Mouse (Mus musculus): ENCODE measurements around the gene Tax1bp1. TPM values are rescaled to one million over a fixed set of nuclear protein-coding genes. Genes with fewer than 3 reads are reported as not detected.
A peak's percentile ranks its signal among the peaks of the same experiment; 100 is the strongest.

Tax1bp1 gene
- total and polyA plus RNA-seq, 3 experiments, result 13.5 to 165 (median 153) TPM

DNA sequence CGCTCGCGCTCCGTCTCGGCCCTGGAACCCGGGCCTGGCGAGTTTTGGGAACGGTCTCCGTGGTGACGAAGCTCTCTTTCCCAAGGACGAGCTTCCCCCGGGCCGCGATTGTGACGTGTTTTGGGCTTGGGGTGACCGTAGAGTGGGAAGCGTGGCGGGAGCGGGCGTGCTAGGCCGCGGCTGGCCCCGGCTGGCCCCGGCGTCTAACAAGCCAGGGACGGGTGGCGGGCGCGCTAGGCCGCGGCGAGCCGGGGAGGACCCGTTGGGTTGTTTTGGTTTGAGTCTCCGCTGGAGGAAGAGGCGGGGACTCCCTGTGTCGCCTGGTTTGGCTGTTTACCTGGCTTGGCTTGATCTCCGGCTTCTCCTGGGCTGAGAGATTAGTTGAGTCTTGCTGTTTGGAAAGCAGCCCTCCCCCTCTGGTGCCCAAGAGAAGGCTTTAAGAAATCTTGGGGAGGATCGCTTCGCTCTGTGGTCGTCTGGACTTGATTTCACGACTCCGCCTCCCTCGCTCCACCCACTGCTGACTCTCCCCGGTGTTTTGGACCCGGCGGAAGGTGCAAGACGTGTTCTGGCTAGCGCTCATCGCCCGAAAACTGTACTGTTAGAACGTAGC lies 474 bp downstream of the Tax1bp1 start:
- DNase-seq (ENCODE audit: low spot score), result peak; percentile 68
- H3K27me3 ChIP-seq (ENCODE audit: insufficient read depth, low read length), result 0 out of 2 replicates have a peak, but pooled peaks cover 3% of the 10 kb centered on the region
- TF ChIP-seq POLR2AphosphoS5 (IDR thresholded peaks at IDR 0.05; ENCODE audit: insufficient replicate concordance, low read depth, low read length), result no peak
- no peak for TF ChIP-seq GATA1 (IDR thresholded peaks at IDR 0.05; ENCODE audit: borderline replicate concordance, low read length)
- TF ChIP-seq GATA2 (IDR thresholded peaks at IDR 0.05; ENCODE audit: borderline replicate concordance, low read depth, low read length), result no peak
- no peak for TF ChIP-seq TAL1 (conservative IDR thresholded peaks at IDR 0.05; ENCODE audit: low read depth, low read length)
- TF ChIP-seq CTCF (IDR thresholded peaks at IDR 0.05; ENCODE audit: low read depth, low read length), result no peak
- peak; percentile 73 for ATAC-seq (ENCODE audit: extremely low read depth, insufficient number of reproducible peaks, low FRiP score, poor library complexity, severe bottlenecking)
- no peaks in the 10 kb centered on the region for H3K9me3 ChIP-seq (replicated peaks)
- no peaks in the 10 kb centered on the region for H3K36me3 ChIP-seq (replicated peaks)
- H3K4me3 ChIP-seq (ENCODE audit: low read depth, low read length), result peak overlapping the region; percentile 96
- H3K4me1 ChIP-seq (ENCODE audit: insufficient read depth, low read depth, low read length), result peaks cover 11% of the 10 kb centered on the region

DNA sequence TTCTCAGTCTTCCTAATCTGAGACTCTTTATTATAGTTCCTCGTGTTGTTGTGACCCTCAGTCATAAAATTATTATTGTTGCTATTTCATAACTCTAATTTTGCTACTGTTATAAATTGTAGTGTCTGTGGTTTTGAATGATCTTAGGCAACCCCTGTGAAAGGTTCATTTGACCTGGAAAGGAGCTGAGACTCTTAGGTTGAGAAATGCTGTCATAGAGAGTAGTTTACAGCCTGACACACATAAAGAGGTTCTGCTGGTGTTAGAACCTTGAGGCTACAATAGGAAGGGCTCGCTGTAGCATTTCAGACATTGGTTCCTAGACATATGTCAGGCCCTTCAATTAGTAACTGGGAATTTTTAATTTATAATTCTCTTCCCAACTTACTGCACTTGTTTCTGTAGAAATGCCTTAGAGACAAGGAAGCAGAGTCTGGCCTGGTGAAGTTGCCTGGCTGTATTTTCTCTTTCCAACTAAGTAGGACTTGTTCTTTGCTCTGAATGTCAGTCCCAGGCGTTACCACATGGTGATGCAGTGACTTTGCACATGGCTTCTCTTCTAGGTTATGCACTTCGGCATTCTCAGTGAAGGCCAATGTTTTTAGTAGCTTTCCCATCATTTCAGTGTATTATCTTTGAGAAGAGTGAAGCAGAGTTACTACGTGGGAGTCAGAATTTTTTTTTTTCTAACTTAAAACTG lies 4.1 kb downstream of the Tax1bp1 start:
- ATAC-seq (ENCODE audit: extremely low read depth, insufficient number of reproducible peaks, low FRiP score, poor library complexity, severe bottlenecking) (no peak), DNase-seq (ENCODE audit: low spot score) (no peak)

DNA sequence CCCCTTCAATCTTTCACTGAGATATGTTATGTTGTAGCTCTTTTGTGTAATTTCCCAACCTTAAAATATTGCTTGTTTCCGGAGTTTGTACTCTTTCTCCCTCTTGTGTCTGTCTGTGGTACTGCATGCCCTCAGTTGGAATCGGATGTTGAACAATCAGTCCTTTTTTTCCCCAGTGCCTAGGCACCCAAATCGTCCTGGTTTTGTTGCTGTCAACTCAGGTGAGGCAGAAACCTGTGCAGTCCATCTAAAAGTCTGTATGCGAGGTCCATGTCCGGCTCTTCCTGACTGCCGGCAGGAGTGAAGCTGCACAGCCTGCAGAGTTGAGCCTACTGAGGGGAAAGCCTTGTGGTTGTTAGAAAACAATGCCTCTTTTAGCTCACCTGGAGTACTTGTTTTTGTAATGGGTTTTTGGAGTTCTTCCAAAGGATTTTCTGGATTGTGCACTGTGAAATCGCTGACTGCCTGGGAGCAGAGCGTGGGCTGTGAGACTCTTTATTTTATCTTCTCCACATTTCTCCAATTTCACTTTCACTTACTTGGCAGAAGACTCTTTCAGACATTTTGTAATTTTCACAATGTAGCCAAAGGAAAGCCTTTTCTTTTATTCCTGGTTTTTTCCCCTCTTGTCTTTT lies 11.4 kb downstream of the Tax1bp1 start:
- Histone ChIP-seq H3K27me3 (ENCODE audit: insufficient read depth, low read length) (no peaks in the 10 kb centered on the region), H3K4me1 (ENCODE audit: insufficient read depth, low read depth, low read length) (peaks cover 5% of the 10 kb centered on the region), H3K4me3 (ENCODE audit: low read depth, low read length) (no peak overlapping the region), H3K36me3 (replicated peaks) (peaks cover 50% of the 10 kb centered on the region), H3K9me3 (replicated peaks) (no peaks in the 10 kb centered on the region)
- DNase-seq (ENCODE audit: low spot score) (no peak), ATAC-seq (ENCODE audit: extremely low read depth, insufficient number of reproducible peaks, low FRiP score, poor library complexity, severe bottlenecking) (no peak)
- no peak for TF ChIP-seq TAL1 (conservative IDR thresholded peaks at IDR 0.05; ENCODE audit: low read depth, low read length)
- TF ChIP-seq GATA1 (IDR thresholded peaks at IDR 0.05; ENCODE audit: borderline replicate concordance, low read length), result no peak
- TF ChIP-seq CTCF (IDR thresholded peaks at IDR 0.05; ENCODE audit: low read depth, low read length), result peak; percentile 89

More for the DNA sequence above, 4.1 kb downstream of the Tax1bp1 start:
- no peaks in the 10 kb centered on the region for H3K9me3 ChIP-seq (replicated peaks)
- H3K4me1 ChIP-seq (ENCODE audit: insufficient read depth, low read depth, low read length), result no peaks in the 10 kb centered on the region; the same call in 1 of the 2 replicates
- no peak for TF ChIP-seq POLR2AphosphoS5 (IDR thresholded peaks at IDR 0.05; ENCODE audit: insufficient replicate concordance, low read depth, low read length)
- H3K36me3 ChIP-seq (replicated peaks), result peaks cover 4% of the 10 kb centered on the region
- no peaks in the 10 kb centered on the region for H3K27me3 ChIP-seq (ENCODE audit: insufficient read depth, low read length)
- H3K4me3 ChIP-seq (ENCODE audit: low read depth, low read length), result no peak overlapping the region

DNA sequence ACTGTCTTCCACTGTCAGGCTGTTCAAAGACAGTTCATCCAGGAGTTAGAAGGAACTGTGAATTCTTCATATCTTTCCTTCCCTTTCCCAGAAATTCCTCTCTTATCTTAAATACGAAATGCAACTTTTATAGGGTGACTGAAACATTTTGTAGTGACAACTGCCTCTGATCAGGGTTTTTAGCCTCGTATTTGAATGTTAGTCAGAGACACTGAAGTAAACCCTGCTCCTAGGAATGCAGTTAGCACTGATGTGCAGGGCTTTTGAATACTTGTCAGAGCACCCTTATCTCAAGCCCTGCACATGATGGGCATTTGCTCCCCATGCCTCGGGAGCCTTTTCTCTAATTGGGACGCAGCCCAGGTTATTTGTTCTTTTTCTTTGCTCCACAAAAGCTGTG lies 16.8 kb downstream of the Tax1bp1 start:
- Histone ChIP-seq H3K9me3 (replicated peaks) (no peaks in the 10 kb centered on the region), H3K4me1 (ENCODE audit: insufficient read depth, low read depth, low read length) (peaks cover 5% of the 10 kb centered on the region), H3K4me3 (ENCODE audit: low read depth, low read length) (no peak overlapping the region), H3K36me3 (replicated peaks) (peaks cover 53% of the 10 kb centered on the region), H3K27me3 (ENCODE audit: insufficient read depth, low read length) (no peaks in the 10 kb centered on the region)
- DNase-seq (ENCODE audit: low spot score) (no peak), ATAC-seq (ENCODE audit: extremely low read depth, insufficient number of reproducible peaks, low FRiP score, poor library complexity, severe bottlenecking) (no peak)
- TF ChIP-seq CTCF (IDR thresholded peaks at IDR 0.05; ENCODE audit: low read depth, low read length), result no peak
- no peak for TF ChIP-seq GATA2 (IDR thresholded peaks at IDR 0.05; ENCODE audit: borderline replicate concordance, low read depth, low read length)
- TF ChIP-seq GATA1 (IDR thresholded peaks at IDR 0.05; ENCODE audit: borderline replicate concordance, low read length), result no peak
- no peak for TF ChIP-seq POLR2AphosphoS5 (IDR thresholded peaks at IDR 0.05; ENCODE audit: insufficient replicate concordance, low read depth, low read length)
- TF ChIP-seq TAL1 (conservative IDR thresholded peaks at IDR 0.05; ENCODE audit: low read depth, low read length), result no peak

DNA sequence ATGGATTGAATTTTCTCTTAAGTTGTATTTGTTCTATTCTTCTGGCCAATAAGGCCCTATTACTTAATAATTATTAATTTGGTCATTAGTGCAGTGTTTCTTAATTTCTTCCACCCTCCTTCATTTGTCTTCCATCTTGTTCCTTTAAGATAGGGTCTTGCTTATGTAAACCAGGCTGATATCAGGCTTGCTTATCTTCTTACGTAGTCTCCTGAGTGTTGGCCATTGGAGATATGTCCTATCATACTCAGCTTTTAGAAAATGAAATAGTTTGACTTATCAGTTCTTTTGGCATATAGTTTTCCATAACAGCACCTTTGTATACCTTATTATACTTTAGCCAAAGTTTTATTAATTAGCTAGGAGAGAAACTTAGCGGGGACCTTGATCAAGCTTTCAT lies 21.1 kb downstream of the Tax1bp1 start:
- no peak for DNase-seq (ENCODE audit: low spot score)
- ATAC-seq (ENCODE audit: extremely low read depth, insufficient number of reproducible peaks, low FRiP score, poor library complexity, severe bottlenecking), result no peak
- TF ChIP-seq POLR2AphosphoS5 (IDR thresholded peaks at IDR 0.05; ENCODE audit: insufficient replicate concordance, low read depth, low read length) (no peak), GATA2 (IDR thresholded peaks at IDR 0.05; ENCODE audit: borderline replicate concordance, low read depth, low read length) (no peak), TAL1 (conservative IDR thresholded peaks at IDR 0.05; ENCODE audit: low read depth, low read length) (no peak), CTCF (IDR thresholded peaks at IDR 0.05; ENCODE audit: low read depth, low read length) (no peak), GATA1 (IDR thresholded peaks at IDR 0.05; ENCODE audit: borderline replicate concordance, low read length) (no peak)
- no peaks in the 10 kb centered on the region for H3K9me3 ChIP-seq (replicated peaks)
- H3K4me3 ChIP-seq (ENCODE audit: low read depth, low read length), result no peak overlapping the region
- peaks cover 60% of the 10 kb centered on the region for H3K36me3 ChIP-seq (replicated peaks)
- no peaks in the 10 kb centered on the region for H3K27me3 ChIP-seq (ENCODE audit: insufficient read depth, low read length)
- peaks cover 4% of the 10 kb centered on the region for H3K4me1 ChIP-seq (ENCODE audit: insufficient read depth, low read depth, low read length)

DNA sequence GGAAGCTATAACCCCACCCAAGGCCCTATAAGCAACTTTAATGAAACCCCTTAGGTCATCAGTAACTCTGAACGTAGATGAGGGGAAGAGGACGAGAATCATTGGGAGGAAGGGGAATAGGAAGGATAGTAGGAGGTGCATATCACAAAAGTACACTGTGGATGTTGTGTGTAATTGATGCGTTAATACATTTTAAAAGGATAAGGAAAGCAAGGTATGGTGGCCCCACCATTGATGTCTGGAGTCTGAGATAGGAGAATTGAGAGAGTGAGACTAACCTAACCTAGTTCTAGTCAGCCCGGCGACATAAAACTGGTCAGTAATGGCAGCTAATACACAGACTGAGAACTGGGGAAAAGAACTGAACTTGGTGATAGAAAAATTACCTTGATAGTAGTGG lies 39.3 kb downstream of the Tax1bp1 start:
- ATAC-seq (ENCODE audit: extremely low read depth, insufficient number of reproducible peaks, low FRiP score, poor library complexity, severe bottlenecking) (no peak), DNase-seq (ENCODE audit: low spot score) (no peak)
- no peaks in the 10 kb centered on the region for H3K4me1 ChIP-seq (ENCODE audit: insufficient read depth, low read depth, low read length)
- H3K9me3 ChIP-seq (replicated peaks), result no peaks in the 10 kb centered on the region
- H3K4me3 ChIP-seq (ENCODE audit: low read depth, low read length), result no peak overlapping the region
- H3K27me3 ChIP-seq (ENCODE audit: insufficient read depth, low read length), result no peaks in the 10 kb centered on the region
- H3K36me3 ChIP-seq (replicated peaks), result peaks cover 57% of the 10 kb centered on the region
- no peak for TF ChIP-seq GATA1 (IDR thresholded peaks at IDR 0.05; ENCODE audit: borderline replicate concordance, low read length)
- no peak for TF ChIP-seq CTCF (IDR thresholded peaks at IDR 0.05; ENCODE audit: low read depth, low read length)
- no peak for TF ChIP-seq TAL1 (conservative IDR thresholded peaks at IDR 0.05; ENCODE audit: low read depth, low read length)
- no peak for TF ChIP-seq POLR2AphosphoS5 (IDR thresholded peaks at IDR 0.05; ENCODE audit: insufficient replicate concordance, low read depth, low read length)
- TF ChIP-seq GATA2 (IDR thresholded peaks at IDR 0.05; ENCODE audit: borderline replicate concordance, low read depth, low read length), result no peak

All from G1E (cell line).